Mouse (Mus musculus): ENCODE data around the gene Sstr5.

- TF ChIP-seq CTCF (IDR thresholded peaks at IDR 0.05) (no peak), EP300 (IDR thresholded peaks at IDR 0.05) (no peak)
Measured at GRCm38 (mm10) chr17:25530357-25531022, 33.4 kb upstream of the Sstr5 start.

Measured in lung, postnatal 0 days (tissue).